Mouse (Mus musculus) intestine, postnatal 0 days (tissue): Measurements from ENCODE around the gene Erp29. TPM values are rescaled to one million over a fixed set of nuclear protein-coding genes. Genes with fewer than 3 reads are reported as not detected.
A peak's percentile ranks its signal among the peaks of the same experiment; 100 is the strongest.

ENCODE experiments used
- ATAC-seq: fragments of 200-750 bp; cut with Nextera tagmentation; 2 replicates; pipeline ENCODE4 v1.8.0; 2017; ENCODE audit warnings: mild to moderate bottlenecking, moderate TSS enrichment, moderate library complexity
- H3K27ac ChIP-seq: fragments of 300-500 bp; sonication (generic); 2 replicates; pipeline ENCODE4 v1.5.1; 2014; ENCODE audit warnings: mild to moderate bottlenecking, low read depth, low read length, moderate library complexity
- H3K27me3 ChIP-seq: fragments of 300-500 bp; sonication (generic); replicated peaks from 2 replicates; pipeline ENCODE4 v1.6.1; 2014; ENCODE audit warnings: low read length, mixed read lengths; ENCODE audit not compliant: control insufficient read depth, insufficient read depth
- H3K36me3 ChIP-seq: fragments of 300-500 bp; sonication (generic); 2 replicates; pipeline ENCODE4 v1.6.1; 2014; ENCODE audit warnings: mild to moderate bottlenecking, moderate library complexity; ENCODE audit not compliant: control insufficient read depth, insufficient read depth
- H3K4me1 ChIP-seq: fragments of 300-500 bp; sonication (generic); replicated peaks from 2 replicates; pipeline ENCODE4 v1.6.1; 2014; ENCODE audit warnings: antibody characterized with exemption, low read length, mixed read lengths; ENCODE audit not compliant: control insufficient read depth, insufficient read depth
- H3K4me2 ChIP-seq: fragments of 300-500 bp; sonication (generic); replicated peaks from 2 replicates; pipeline ENCODE4 v1.6.1; 2014; ENCODE audit warnings: low read depth, mild to moderate bottlenecking, moderate library complexity
- H3K4me3 ChIP-seq: fragments of 300-500 bp; sonication (generic); 2 replicates; pipeline ENCODE4 v1.5.1; 2014; ENCODE audit warnings: low read depth, low read length
- H3K9ac ChIP-seq: fragments of 300-500 bp; sonication (generic); 2 replicates; pipeline ENCODE4 v1.6.1; 2014; ENCODE audit warnings: mild to moderate bottlenecking, low read depth, low read length
- H3K9me3 ChIP-seq: fragments of 300-500 bp; sonication (generic); 2 replicates; pipeline ENCODE4 v1.6.1; 2016; ENCODE audit warnings: mixed run types; ENCODE audit not compliant: control insufficient read depth
- CTCF ChIP-seq: sonication (generic); IDR thresholded peaks from 2 replicates; pipeline ENCODE4 v1.5.1; 2016; ENCODE audit warnings: low read depth, mild to moderate bottlenecking, control low read depth, antibody characterized with exemption, moderate library complexity
- WGBS: fragments of 180-500 bp; shearing (Covaris S2); extraction: QIAGEN DNeasy Blood & Tissue Kit; methylation state at CpG from one replicate; pipeline ENCODE4 v1.1.7; 2014; 5-methylcytosine and 5-hydroxymethylcytosine counted together
- polyA plus RNA-seq: library from polyadenylated mRNA; unstranded; fragments of >200 nt; fragmentation: Nextera tagmentation; extraction: Ambion mirVana; gene quantifications from 2 replicates; pipeline ENCODE4 v1.2.1, GENCODE M21; 2015

Erp29 gene
- polyA plus RNA-seq, 1 experiment from 2014 or later: 164 TPM

GRCm38 (mm10) chr5:121476040-121476439 is 23.7 kb upstream of the Erp29 start:
- Histone ChIP-seq H3K36me3 (no peaks in the 10 kb centered on the region), H3K9ac (no peak overlapping the region), H3K27ac (no peak overlapping the region), H3K27me3 (no peaks in the 10 kb centered on the region), H3K4me1 (no peaks in the 10 kb centered on the region), H3K4me3 (no peak overlapping the region), H3K9me3 (no peaks in the 10 kb centered on the region), H3K4me2 (no peak overlapping the region)
- ATAC-seq: 0 out of 2 replicates have a peak, but pooled peaks have one; percentile 31
- no peak for TF ChIP-seq CTCF
- 34% methylated on average over 1 of the region's 1 CpGs for whole genome bisulfite sequencing

DNA sequence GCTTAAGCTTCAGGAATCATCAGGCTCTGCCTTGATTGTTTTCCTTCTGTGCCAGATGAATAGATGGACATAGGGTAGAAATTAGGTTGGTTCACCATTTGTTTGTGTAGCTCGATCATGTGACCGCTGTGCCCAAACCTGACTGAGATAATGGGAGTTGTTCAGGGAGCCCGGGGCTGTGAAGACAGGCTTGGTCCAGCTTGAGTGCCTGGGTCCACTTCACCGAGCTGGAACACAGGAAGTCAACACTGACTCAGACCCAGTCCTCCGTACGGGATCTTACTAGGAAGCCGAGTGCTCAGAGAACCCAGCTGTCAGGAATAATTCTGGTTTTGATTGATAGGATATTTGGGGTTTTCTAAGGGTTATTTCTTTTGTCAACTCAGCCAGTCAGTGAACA is 22.3 kb upstream of the Erp29 start:
- Histone ChIP-seq H3K36me3 (no peaks in the 10 kb centered on the region), H3K27ac (no peak overlapping the region), H3K4me3 (no peak overlapping the region), H3K9ac (no peak overlapping the region), H3K9me3 (no peaks in the 10 kb centered on the region), H3K4me1 (no peaks in the 10 kb centered on the region), H3K4me2 (no peak overlapping the region), H3K27me3 (no peaks in the 10 kb centered on the region)
- TF ChIP-seq CTCF: no peak
- 63% methylated on average over 7 of the region's 7 CpGs for WGBS
- ATAC-seq: no peak

GRCm38 (mm10) chr5:121472411-121472810 is 20.1 kb upstream of the Erp29 start:
- H3K9ac ChIP-seq: no peak overlapping the region
- no peaks in the 10 kb centered on the region for H3K4me1 ChIP-seq
- no peak for ATAC-seq
- no peaks in the 10 kb centered on the region for H3K9me3 ChIP-seq
- H3K27ac ChIP-seq: no peak overlapping the region
- H3K27me3 ChIP-seq: no peaks in the 10 kb centered on the region
- TF ChIP-seq CTCF: no peak
- no peaks in the 10 kb centered on the region for H3K36me3 ChIP-seq
- H3K4me3 ChIP-seq: no peak overlapping the region
- WGBS: 85% methylated on average over 2 of the region's 2 CpGs
- H3K4me2 ChIP-seq: no peak overlapping the region

GRCm38 (mm10) chr5:121469566-121469965 is 17.3 kb upstream of the Erp29 start:
- ATAC-seq: 0 out of 2 replicates have a peak, but pooled peaks have one; percentile 10
- Histone ChIP-seq H3K4me3 (no peak overlapping the region), H3K4me2 (no peak overlapping the region), H3K27ac (no peak overlapping the region), H3K4me1 (no peaks in the 10 kb centered on the region), H3K36me3 (no peaks in the 10 kb centered on the region), H3K9ac (no peak overlapping the region), H3K27me3 (no peaks in the 10 kb centered on the region), H3K9me3 (no peaks in the 10 kb centered on the region)
- TF ChIP-seq CTCF: no peak
- WGBS: 10% methylated on average over 3 of the region's 3 CpGs

DNA sequence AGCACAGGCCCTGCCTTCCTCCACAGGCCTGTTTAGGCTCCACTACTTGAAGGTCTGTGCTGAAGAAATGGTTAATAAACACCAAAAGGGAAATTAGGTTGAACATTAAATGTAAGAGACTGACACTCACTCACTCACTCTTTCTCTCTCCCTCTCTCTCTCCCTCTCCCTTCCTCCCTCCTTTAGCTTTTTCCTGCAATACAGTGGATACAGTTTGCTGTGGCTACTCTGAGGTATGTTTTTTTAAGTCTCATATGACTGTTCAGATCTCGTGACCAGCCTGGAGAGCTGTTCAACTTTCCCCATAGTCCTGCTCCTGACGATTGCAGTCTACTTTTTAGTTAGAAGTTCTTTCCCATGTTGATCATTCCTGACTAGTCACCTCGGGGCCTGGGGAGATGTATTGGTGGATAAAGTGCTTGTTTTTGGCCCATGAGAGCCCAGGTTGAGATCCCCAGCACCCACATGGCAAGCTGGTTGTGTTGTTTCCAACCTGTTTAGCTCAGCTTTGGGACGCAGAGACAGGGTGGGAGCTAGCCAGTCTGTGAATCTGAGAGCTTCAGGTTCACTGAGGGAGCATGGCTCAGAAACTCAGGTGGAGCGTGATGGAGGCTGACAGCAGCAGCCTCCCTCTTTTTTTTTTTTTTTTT is 11.4 kb upstream of the Erp29 start:
- Histone ChIP-seq H3K9ac (no peak overlapping the region), H3K4me2 (no peak overlapping the region), H3K27me3 (no peaks in the 10 kb centered on the region), H3K9me3 (no peaks in the 10 kb centered on the region), H3K4me3 (no peak overlapping the region), H3K27ac (no peak overlapping the region), H3K4me1 (no peaks in the 10 kb centered on the region), H3K36me3 (no peaks in the 10 kb centered on the region)
- 66% methylated on average over 5 of the region's 5 CpGs for WGBS
- no peak for TF ChIP-seq CTCF
- ATAC-seq: no peak

DNA sequence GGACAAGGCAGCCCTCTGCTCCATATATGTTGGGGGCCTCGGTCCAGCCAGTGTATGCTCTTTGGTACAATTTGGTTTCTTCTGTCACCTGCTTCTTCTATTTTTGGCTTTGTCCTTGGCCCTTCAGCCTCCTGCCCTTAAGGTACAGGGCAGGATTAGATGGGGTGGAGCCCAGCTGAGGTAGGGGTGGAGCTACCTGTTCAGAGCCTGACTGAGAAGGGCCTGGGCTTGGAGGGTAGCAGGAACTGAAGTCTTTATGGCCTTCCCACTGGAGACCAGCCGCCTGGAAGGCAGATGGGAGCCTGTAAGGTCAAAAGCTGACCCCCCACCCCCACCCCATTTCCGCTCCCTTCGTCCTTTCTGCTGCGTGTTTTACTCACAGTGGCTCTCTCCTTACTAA is 10.7 kb upstream of the Erp29 start:
- no peaks in the 10 kb centered on the region for H3K4me1 ChIP-seq
- no peak overlapping the region for H3K4me2 ChIP-seq
- no peak overlapping the region for H3K27ac ChIP-seq
- ATAC-seq: peak; percentile 36; the same call in 1 of the 2 replicates
- no peak overlapping the region for H3K9ac ChIP-seq
- no peak overlapping the region for H3K4me3 ChIP-seq
- H3K9me3 ChIP-seq: no peaks in the 10 kb centered on the region
- H3K36me3 ChIP-seq: no peaks in the 10 kb centered on the region
- 58% methylated on average over 5 of the region's 5 CpGs for WGBS
- no peaks in the 10 kb centered on the region for H3K27me3 ChIP-seq
- no peak for TF ChIP-seq CTCF

- ATAC-seq: no peak
- no peaks in the 10 kb centered on the region for H3K36me3 ChIP-seq
- no peak overlapping the region for H3K4me3 ChIP-seq
- H3K27me3 ChIP-seq: no peaks in the 10 kb centered on the region
- H3K27ac ChIP-seq: no peak overlapping the region
- H3K9me3 ChIP-seq: no peaks in the 10 kb centered on the region
- 14% methylated on average over 1 of the region's 1 CpGs for WGBS
- no peak for TF ChIP-seq CTCF
- H3K9ac ChIP-seq: no peak overlapping the region
- H3K4me2 ChIP-seq: no peak overlapping the region
- no peaks in the 10 kb centered on the region for H3K4me1 ChIP-seq
These were observed 9.8 kb upstream of the Erp29 start for GRCm38 (mm10) chr5:121462171-121462502.
